Mouse (Mus musculus): ENCODE measurements around the gene Lysmd3. TPM values are rescaled to one million over a fixed set of nuclear protein-coding genes. Genes with fewer than 3 reads are reported as not detected.
A peak's percentile ranks its signal among the peaks of the same experiment; 100 is the strongest.
"Not testable (repeated sequence)": the region's sequence is repeated elsewhere in the genome, so short reads cannot be mapped to it uniquely, and the experiment has no call there.

Gene Lysmd3
- total RNA-seq (2021) = 10 to 100 TPM; 16.5 to 21.5 TPM

GRCm38 (mm10) chr13:81657351-81658052 is at the start of gene Lysmd3:
TSS of gene Lysmd3 (plus strand) at chr13:81657663.
- intact Hi-C loops (cut with DNase I) = no loop called here
- peak; percentile 94 for DNase-seq

DNA sequence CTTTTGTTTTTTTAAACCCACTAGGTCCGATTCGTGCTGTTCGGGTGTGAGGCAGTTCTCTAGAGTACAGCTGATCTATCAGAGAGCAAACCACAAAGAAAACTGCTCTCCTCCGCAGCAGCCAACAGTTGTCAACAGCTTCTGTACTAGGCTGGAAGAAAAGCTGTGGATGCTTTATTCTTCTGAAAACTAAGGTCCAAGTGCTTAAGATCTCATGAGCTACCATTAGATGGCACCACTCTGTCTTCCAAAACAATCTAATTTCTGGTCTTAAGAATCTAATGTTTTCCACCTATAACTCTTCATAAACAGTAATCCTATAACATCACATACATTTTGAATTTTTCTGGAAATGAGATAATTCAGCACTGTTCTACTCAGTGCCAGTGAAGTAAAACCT is 47.1 kb upstream of the Lysmd3 start:
- DNase-seq = no peak

DNA sequence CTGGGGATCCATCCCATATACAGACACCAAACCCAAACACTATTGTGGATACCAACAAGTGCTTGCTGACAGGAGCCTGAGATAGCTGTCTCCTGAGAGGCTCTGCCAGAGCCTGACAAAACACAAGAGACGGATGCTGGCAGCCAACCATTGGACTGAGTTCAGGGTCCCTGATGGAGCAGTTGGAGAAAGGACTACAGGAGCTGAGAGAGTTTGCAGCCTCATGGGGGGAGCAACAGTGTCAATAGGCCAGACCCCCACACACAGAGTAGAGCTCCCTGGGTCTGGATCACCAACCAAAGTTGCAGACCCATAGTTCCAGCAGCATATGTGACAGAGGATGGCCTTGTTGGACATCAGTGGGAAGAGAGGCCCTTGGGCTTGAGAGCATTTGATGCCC is 29.6 kb upstream of the Lysmd3 start:
- intact Hi-C loops (cut with DNase I); DNase-seq: not testable (repeated sequence)

More for the DNA sequence above, 47.1 kb upstream of the Lysmd3 start:
- intact Hi-C loops (cut with DNase I) = no loop called here

- intact Hi-C loops (cut with DNase I) = no loop called here
Observed at GRCm38 (mm10) chr13:81628631-81629190, 28.8 kb upstream of the Lysmd3 start.

DNA sequence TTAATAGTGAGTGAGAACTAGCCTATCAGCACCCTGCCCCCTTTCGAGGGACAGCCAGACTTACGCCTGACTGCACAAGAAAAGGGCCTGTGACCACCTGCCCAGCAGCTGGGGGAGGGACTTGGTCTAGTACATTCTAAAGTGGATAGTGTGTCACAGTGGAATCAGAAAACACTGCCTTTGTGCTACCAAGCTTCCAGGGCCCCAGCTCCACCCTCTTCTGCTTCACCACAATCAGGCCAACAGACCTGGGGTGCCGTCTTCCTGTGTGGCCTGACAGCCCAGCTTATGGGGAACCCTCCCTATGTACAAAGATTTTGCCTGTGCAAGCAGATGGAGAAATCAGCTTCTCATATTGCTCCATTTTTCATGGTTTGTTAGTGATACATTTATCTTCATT is 28.1 kb upstream of the Lysmd3 start:
- intact Hi-C loops (cut with DNase I) = no loop called here
- DNase-seq = peak; percentile 16

More at GRCm38 (mm10) chr13:81628631-81629190, 28.8 kb upstream of the Lysmd3 start:
- DNase-seq = no peak

DNA sequence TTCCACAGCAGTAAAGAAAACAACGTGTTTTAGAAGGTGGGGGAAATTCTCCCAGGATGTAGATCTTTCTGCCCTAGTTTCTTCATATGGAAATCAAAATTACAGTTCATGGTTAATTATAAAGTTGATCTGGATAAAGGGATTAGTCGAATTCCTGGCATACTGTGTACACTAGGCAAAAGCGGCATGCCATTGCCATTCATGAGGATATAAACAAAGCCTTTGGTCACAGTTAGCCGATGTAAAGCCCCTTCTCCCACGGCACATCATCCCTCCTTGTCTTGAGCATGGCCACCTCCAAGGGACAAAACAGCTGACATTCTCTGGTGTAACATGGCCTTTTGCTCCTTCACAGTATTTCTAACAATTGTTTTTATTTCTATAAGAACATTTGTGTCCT is 26.9 kb upstream of the Lysmd3 start:
- intact Hi-C loops (cut with DNase I) = no loop called here
- DNase-seq = no peak

DNA sequence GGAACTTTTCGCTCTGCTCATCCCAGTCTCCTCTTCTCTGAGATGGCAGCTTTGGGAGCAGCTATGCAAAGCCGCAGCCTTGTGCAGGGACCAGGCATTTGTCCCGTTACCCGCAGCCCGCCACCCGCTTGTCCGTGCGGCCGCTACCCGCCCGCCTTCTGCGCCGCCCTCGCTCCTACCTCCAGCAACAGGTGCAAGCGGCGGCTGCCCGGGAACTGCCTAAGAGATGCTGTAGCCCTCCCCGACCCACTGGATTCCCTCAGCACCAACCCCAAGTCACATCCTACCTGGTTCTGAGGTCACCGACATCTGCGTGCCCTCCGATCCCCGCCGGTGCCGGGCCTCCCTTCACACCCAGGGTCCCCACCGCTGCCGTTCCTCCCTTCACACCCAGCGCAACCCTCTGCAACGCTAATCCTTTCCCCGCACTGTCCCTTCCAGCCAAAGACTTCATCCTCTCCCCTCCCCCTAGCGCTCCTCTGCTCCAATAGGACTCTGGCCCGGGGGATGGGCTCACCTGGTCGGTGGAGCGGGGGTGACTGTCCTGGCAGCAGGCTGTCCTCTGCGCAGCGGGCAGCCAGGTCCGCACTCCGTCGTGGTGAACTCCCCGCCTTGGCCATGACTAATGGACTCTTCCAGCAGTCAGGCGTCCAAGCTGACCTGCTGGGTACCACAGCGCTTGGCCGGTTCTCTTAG is 24.6 kb upstream of the Lysmd3 start, which contains the start of gene Adgrv1:
TSS of gene Adgrv1 (minus strand) at position 435 of the 696 bp plus-strand sequence.
- DNase-seq = peak; percentile 94
- intact Hi-C loops (cut with DNase I) = no loop called here

GRCm38 (mm10) chr13:81639624-81640023 is 17.8 kb upstream of the Lysmd3 start:
- DNase-seq = no peak
- intact Hi-C loops (cut with DNase I) = loop anchor here (2.0 to 10.0 kb wide), 2 partner anchors 199 to 775 kb away; no protein-coding TSS in a partner anchor

DNA sequence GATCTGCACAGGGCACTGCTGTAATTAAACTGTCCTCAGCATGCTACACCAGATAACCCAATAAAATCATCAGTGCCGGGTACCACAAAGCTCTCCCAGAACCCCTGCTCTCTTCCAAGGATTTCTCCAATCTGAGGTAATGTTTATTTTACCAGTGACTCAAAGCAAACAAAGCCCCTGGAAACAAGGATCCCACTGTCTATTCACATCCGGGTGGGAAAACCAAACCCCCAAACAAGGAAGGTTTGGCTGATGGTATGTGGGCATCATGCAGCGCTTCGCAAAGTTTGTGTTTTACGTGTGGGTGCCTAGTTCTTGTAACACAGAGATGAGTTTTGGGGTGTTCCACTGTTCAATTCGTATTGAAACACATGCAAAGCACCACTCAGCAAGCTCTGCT is 16.6 kb upstream of the Lysmd3 start:
- no peak for DNase-seq
- intact Hi-C loops (cut with DNase I) = loop anchor here (2.0 to 10.0 kb wide), 2 partner anchors 200 to 776 kb away; no protein-coding TSS in a partner anchor

DNA sequence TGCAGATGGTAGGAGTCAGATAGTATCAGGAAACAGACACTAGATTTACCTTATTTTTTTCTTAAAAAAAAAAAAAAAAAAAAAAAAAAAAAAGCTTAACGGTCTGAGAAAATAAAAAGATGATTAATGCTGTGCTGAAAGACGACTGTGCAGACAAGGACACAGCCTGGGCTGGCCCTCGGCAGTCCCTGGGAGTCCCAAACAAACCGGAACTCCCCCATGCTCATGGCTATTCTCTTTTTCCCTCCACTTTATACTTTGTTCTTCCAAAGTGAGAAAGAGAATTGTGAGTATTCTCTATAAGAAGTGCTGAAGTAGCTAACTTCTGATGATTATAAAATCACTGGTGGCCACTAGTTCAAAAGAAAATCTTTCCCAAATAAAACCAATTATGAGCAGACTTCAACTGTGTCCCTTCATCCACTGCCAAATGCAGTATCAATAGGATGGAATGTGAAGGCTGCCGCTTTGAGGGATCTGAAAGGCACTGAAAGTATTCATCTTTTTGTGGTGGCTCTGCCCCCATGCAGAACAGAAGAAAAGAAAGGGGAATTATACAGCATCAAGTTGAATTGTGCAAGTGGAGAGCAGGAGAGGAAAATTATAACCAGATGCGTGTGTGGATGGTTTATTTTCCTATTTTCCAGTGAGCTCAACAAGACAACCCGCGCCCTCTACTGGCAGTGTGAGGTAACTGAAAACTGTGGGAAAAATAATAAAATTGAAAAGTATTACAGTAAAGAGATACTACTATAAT is 16.0 kb upstream of the Lysmd3 start:
- intact Hi-C loops (cut with DNase I) = loop anchor here (2.0 to 10.0 kb wide), 2 partner anchors 201 to 777 kb away; no protein-coding TSS in a partner anchor
- peak; percentile 39 for DNase-seq

DNA sequence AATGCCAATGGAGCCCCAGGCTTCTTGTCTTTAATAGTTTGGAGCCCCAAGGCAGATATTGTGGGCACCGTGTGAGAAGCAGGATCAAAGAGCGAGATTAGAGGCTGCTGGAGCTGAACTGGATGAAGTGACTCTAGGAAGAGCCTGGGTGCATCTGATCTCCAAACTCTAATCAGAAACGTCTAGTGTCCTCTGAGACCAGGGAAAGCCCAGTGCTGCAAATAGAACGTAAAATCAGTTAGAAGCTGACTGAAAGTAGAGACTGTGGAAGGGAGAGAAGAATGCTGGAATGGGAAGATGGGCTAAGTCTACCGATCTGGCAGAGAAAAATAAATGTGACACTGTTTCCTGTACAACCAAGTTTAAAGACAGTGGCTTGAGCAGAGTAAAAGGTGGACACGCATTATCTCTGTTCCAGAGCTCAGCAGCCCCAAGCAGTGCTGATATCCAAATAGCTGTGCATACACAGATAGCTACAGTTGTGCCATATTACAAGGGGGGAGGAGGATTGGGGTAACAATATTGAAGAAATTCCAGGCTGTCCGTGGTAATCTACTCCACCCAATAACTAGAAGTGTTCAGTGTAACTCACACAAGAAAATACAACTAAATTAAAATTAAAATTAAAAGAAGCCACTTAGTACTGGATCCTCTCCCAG is 14.8 kb upstream of the Lysmd3 start:
- intact Hi-C loops (cut with DNase I) = loop anchor here (10.0 kb wide), 1 partner anchor 778 kb away; no protein-coding TSS in a partner anchor
- DNase-seq = no peak

GRCm38 (mm10) chr13:81644047-81644565 is 13.4 kb upstream of the Lysmd3 start:
- intact Hi-C loops (cut with DNase I) = loop anchor here (10.0 kb wide), 1 partner anchor 779 kb away; no protein-coding TSS in a partner anchor
- DNase-seq = no peak

DNA sequence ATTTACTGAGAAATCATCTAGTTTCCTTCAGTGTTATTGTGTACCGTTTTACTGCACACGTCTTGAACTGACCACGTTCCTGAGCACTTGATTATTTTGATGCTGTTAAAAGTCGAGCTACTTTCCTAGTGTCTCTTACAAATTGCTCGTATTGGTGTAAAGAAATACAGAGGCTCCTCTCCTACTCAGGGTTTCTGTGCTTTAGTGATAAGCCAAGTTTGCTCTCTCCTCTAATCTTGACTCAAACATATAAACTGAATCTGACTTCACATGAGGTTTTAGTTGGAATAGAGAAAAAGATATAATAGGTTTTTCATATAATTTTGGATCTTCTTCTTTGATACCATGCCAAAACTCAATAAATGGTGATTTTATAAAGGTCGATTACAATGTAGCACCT is 11.1 kb upstream of the Lysmd3 start:
- intact Hi-C loops (cut with DNase I) = loop anchor here (10.0 kb wide), 1 partner anchor 782 kb away; no protein-coding TSS in a partner anchor
- DNase-seq = no peak

DNA sequence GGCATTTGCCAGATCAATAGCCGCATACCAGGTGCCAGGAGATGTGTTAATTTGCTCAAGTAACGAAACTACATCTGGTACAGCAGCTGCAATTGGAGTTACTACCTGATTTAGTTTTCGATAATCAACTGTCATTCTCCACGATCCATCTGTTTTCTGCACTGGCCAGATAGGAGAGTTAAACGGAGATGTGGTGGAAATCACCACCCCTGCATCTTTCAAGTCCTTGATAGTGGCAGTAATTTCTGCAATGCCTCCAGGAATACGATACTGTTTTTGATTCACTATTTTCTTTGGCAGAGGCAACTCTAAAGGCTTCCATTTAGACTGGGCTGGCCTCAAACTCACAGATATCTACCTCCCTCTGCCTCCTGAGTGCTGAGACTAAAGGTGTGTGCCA is 7.1 kb upstream of the Lysmd3 start:
- intact Hi-C loops (cut with DNase I); DNase-seq: not testable (repeated sequence)

GRCm38 (mm10) chr13:81656091-81656850 is 1.2 kb upstream of the Lysmd3 start:
- no peak for DNase-seq
- intact Hi-C loops (cut with DNase I) = no loop called here

DNA sequence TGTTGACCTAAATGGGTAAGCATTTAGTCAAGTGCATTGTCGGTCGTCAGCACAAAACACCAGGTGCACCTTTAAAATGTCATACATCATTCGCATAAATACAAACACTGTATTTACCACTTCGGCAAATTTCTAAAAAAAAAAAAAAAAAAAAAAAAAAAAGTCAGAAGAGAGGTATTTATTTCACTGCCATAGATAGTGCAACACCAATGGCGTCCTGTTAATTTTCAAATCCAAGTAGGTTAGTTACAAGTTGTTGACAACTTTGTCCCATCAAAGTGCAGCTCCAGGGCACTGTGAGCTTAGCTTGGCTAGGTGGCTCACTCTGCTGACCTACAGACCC is 484 bp upstream of the Lysmd3 start:
- intact Hi-C loops (cut with DNase I) = no loop called here
- DNase-seq = no peak

DNA sequence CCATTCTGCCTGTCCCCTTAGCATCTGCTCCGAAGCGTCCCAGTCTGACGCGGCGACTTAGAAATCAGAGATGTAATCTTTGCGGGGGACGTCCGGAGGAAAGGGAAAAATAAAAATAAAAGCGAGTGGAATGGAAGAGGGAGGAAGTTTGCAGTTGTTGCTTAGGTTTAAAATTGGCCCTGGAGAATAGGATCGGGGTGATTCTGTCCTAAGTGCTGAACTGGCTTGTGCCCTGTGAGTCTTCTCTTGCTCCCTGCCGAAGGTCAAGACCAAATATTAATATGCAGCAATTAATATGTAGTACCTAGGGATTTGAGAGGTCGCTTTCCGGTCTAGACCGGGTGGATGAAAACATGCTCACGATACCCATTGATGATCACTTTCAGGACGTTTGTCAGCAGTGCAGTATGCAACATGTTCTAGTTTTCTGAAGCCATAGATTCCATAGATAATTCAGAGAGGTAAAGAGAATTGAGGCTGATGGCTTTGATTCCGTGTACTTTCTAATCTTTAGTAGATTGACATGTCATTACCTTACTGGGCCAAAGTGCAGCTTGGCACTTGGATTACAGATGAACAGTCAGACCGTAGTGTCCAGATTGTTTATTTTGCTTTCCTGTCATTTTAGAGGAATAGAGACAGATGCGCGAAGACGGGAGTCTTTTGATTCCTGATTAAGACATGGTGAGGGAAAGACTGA is 740 bp downstream of the Lysmd3 start:
- intact Hi-C loops (cut with DNase I) = no loop called here
- DNase-seq = no peak

DNA sequence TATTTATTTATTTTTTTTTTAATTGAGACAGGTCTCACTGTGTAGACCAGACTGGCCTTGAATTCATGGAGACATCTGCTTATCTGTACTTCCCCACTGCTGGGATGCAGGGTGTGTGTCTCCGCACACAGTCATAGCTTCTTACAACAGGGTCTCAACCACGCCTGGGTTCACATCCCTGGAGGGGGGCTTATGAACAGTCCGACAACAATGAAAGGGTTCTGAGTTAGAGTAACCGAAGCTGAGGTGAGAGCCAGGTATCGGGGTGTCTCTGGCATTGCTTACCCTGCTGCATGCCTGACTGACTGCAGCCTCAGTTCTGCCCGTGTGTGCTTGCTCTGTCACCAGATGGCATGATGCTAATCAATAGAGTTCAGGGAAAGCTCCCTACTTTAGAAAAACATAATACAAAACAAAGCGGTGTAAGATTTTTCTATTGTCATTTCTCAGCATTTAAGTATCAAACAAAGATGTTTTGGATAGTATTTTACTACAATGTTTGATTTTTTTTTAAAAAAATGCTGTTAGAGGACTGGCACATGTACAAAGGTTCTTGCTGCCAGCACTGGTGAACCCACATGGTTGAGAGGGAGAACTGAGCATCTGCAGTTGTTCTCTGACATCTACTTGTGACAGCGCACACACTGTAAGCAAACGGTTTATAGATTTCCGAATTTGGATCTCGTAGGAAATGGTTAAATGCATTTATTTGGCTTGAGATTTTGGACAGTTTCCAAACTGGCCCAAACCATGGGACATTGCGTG is 6.3 kb downstream of the Lysmd3 start:
- intact Hi-C loops (cut with DNase I) = no loop called here
- no peak for DNase-seq
